Mouse (Mus musculus): ENCODE results near the gene Spata17.
"Not testable (repeated sequence)": the region's sequence is repeated elsewhere in the genome, so short reads cannot be mapped to it uniquely, and the experiment has no call there.

Gene Spata17

DNA sequence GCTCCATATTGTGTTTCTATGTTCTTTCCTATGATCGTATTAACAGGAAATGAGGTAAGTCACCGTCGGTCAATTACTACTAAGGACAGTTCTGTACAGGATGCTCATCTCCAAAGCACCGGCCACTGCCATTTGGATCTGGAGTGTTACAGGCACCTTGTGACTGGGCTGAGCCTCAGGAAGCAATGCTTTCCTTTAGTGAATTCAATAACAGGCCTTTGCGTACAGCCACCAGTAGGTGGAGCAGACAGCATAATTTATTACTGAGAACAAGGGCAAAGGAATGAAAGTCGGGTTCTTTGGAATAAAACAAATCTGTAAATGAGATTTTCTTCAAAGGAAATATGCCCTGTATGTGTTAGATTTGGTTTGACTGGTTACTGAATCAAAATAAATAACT is 77.8 kb downstream of the Spata17 start:
- Histone ChIP-seq H3K36me3 (ENCODE audit: control insufficient read depth, insufficient read depth, low read length, poor library complexity, severe bottlenecking) (no peaks in the 10 kb centered on the region), H3K27me3 (ENCODE audit: control insufficient read depth, insufficient read depth, low read length, poor library complexity, severe bottlenecking) (no peaks in the 10 kb centered on the region)
- DNase-seq (ENCODE audit: low read depth, low spot score) = peak; percentile 36

GRCm38 (mm10) chr1:187135887-187136286 is 79.4 kb downstream of the Spata17 start:
- DNase-seq (ENCODE audit: low read depth, low spot score) = no peak
- Histone ChIP-seq H3K36me3 (ENCODE audit: control insufficient read depth, insufficient read depth, low read length, poor library complexity, severe bottlenecking) (no peaks in the 10 kb centered on the region), H3K27me3 (ENCODE audit: control insufficient read depth, insufficient read depth, low read length, poor library complexity, severe bottlenecking) (no peaks in the 10 kb centered on the region)

- H3K27me3 ChIP-seq (ENCODE audit: control insufficient read depth, insufficient read depth, low read length, poor library complexity, severe bottlenecking) = no peaks in the 10 kb centered on the region
- no peak for DNase-seq (ENCODE audit: low read depth, low spot score)
- no peaks in the 10 kb centered on the region for H3K36me3 ChIP-seq (ENCODE audit: control insufficient read depth, insufficient read depth, low read length, poor library complexity, severe bottlenecking)
These were observed 81.4 kb downstream of the Spata17 start for GRCm38 (mm10) chr1:187133841-187134240.

GRCm38 (mm10) chr1:187132348-187132747 is 82.9 kb downstream of the Spata17 start:
- Histone ChIP-seq H3K36me3 (ENCODE audit: control insufficient read depth, insufficient read depth, low read length, poor library complexity, severe bottlenecking) (no peaks in the 10 kb centered on the region), H3K27me3 (ENCODE audit: control insufficient read depth, insufficient read depth, low read length, poor library complexity, severe bottlenecking) (no peaks in the 10 kb centered on the region)
- DNase-seq (ENCODE audit: low read depth, low spot score) = no peak

DNA sequence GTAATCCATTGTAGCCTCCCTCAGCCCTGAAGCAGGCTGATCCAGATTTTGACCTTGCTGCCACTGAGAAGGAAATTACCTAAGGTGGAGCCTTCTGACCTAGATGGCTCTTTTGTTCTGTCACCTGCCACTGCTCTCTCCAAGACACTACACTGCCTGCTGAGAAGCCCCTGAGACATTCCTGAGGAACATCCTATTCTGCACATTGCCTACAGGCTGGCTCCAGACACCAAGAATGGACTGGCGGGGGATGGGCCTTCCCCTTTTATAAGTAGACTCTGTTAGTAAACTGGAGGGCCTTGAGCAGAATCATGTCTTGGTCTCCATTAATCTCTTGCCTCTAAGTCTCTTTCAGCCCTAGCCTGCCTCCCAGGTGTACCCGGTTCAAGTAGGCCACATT is 87.7 kb downstream of the Spata17 start:
- H3K36me3 ChIP-seq (ENCODE audit: control insufficient read depth, insufficient read depth, low read length, poor library complexity, severe bottlenecking); DNase-seq (ENCODE audit: low read depth, low spot score); H3K27me3 ChIP-seq (ENCODE audit: control insufficient read depth, insufficient read depth, low read length, poor library complexity, severe bottlenecking): not testable (repeated sequence)

DNA sequence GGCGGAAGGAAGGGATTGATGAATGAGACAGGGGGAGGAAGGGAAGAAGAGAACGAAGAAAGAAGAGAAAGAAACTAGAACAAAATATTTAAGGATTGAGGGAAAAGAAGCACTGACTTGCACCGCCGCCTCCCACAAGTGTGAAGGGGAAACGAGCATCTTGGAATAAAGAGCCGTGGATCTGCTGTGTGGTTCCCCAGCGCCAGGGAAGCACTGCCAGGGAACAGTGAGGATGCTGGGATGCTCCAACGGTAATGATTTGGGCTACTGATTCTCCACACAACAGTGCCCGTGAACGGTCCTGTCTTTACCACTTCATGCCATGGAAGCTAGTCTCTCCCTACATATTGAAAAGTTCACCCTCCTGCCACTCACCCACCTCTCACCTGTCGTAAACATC is 89.5 kb downstream of the Spata17 start:
- H3K27me3 ChIP-seq (ENCODE audit: control insufficient read depth, insufficient read depth, low read length, poor library complexity, severe bottlenecking) = no peaks in the 10 kb centered on the region
- H3K36me3 ChIP-seq (ENCODE audit: control insufficient read depth, insufficient read depth, low read length, poor library complexity, severe bottlenecking) = no peaks in the 10 kb centered on the region
- no peak for DNase-seq (ENCODE audit: low read depth, low spot score)

GRCm38 (mm10) chr1:187124967-187125366 is 90.3 kb downstream of the Spata17 start:
- no peak for DNase-seq (ENCODE audit: low read depth, low spot score)
- no peaks in the 10 kb centered on the region for H3K27me3 ChIP-seq (ENCODE audit: control insufficient read depth, insufficient read depth, low read length, poor library complexity, severe bottlenecking)
- no peaks in the 10 kb centered on the region for H3K36me3 ChIP-seq (ENCODE audit: control insufficient read depth, insufficient read depth, low read length, poor library complexity, severe bottlenecking)

DNA sequence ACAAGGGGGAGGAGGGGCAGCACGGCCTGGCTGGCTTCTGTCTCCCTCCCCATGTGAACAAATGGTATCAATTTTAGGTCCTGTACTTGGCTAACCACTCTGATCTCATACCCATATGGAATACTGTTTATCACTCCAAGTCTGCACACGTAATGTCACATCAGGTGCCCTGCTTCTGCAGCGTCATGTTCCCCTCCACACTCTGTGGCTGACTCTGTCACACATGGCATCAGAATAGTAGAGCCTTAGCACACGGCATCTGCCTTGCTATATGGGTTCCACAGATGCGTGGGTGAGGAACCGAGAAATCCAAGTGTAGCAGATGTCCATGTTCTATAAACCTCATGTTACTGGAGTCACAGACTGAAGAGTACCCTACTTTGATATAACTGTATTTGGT is 96.0 kb downstream of the Spata17 start:
- Histone ChIP-seq H3K36me3 (ENCODE audit: control insufficient read depth, insufficient read depth, low read length, poor library complexity, severe bottlenecking) (no peaks in the 10 kb centered on the region), H3K27me3 (ENCODE audit: control insufficient read depth, insufficient read depth, low read length, poor library complexity, severe bottlenecking) (no peaks in the 10 kb centered on the region)
- DNase-seq (ENCODE audit: low read depth, low spot score) = no peak

GRCm38 (mm10) chr1:187118108-187118507 is 97.2 kb downstream of the Spata17 start:
- Histone ChIP-seq H3K27me3 (ENCODE audit: control insufficient read depth, insufficient read depth, low read length, poor library complexity, severe bottlenecking) (no peaks in the 10 kb centered on the region), H3K36me3 (ENCODE audit: control insufficient read depth, insufficient read depth, low read length, poor library complexity, severe bottlenecking) (no peaks in the 10 kb centered on the region)
- DNase-seq (ENCODE audit: low read depth, low spot score) = no peak

GRCm38 (mm10) chr1:187113716-187114115 is 101.5 kb downstream of the Spata17 start:
- no peak for DNase-seq (ENCODE audit: low read depth, low spot score)
- H3K36me3 ChIP-seq (ENCODE audit: control insufficient read depth, insufficient read depth, low read length, poor library complexity, severe bottlenecking) = no peaks in the 10 kb centered on the region
- no peaks in the 10 kb centered on the region for H3K27me3 ChIP-seq (ENCODE audit: control insufficient read depth, insufficient read depth, low read length, poor library complexity, severe bottlenecking)

GRCm38 (mm10) chr1:187102130-187102529 is 113.1 kb downstream of the Spata17 start:
- H3K36me3 ChIP-seq (ENCODE audit: control insufficient read depth, insufficient read depth, low read length, poor library complexity, severe bottlenecking) = no peaks in the 10 kb centered on the region
- no peaks in the 10 kb centered on the region for H3K27me3 ChIP-seq (ENCODE audit: control insufficient read depth, insufficient read depth, low read length, poor library complexity, severe bottlenecking)
- no peak for DNase-seq (ENCODE audit: low read depth, low spot score)

- H3K27me3 ChIP-seq (ENCODE audit: control insufficient read depth, insufficient read depth, low read length, poor library complexity, severe bottlenecking) = no peaks in the 10 kb centered on the region
- H3K36me3 ChIP-seq (ENCODE audit: control insufficient read depth, insufficient read depth, low read length, poor library complexity, severe bottlenecking) = no peaks in the 10 kb centered on the region
- no peak for DNase-seq (ENCODE audit: low read depth, low spot score)
These were observed 114.1 kb downstream of the Spata17 start for GRCm38 (mm10) chr1:187101202-187101601.

DNA sequence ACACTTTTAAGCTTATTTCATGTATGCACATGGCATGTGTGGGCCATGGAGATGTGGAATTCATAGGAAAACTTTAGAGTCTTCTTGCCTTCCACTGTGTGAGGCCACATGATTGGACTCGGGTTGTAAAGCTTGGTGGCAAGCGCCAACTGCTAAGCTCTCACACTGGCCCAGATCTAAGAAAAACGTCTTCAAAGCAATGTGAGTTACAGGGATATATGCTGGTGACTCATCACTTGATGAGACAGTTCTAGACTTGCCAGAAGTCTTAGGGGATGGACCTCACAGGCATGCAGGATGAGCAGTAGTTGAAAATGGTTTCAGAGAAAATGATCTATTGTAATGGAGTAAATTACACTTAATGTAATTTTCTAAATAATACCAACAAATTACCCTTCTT is 114.6 kb downstream of the Spata17 start:
- Histone ChIP-seq H3K36me3 (ENCODE audit: control insufficient read depth, insufficient read depth, low read length, poor library complexity, severe bottlenecking) (no peaks in the 10 kb centered on the region), H3K27me3 (ENCODE audit: control insufficient read depth, insufficient read depth, low read length, poor library complexity, severe bottlenecking) (no peaks in the 10 kb centered on the region)
- DNase-seq (ENCODE audit: low read depth, low spot score) = no peak

- Histone ChIP-seq H3K36me3 (ENCODE audit: control insufficient read depth, insufficient read depth, low read length, poor library complexity, severe bottlenecking) (no peaks in the 10 kb centered on the region), H3K27me3 (ENCODE audit: control insufficient read depth, insufficient read depth, low read length, poor library complexity, severe bottlenecking) (no peaks in the 10 kb centered on the region)
- DNase-seq (ENCODE audit: low read depth, low spot score) = no peak
These were observed 117.0 kb downstream of the Spata17 start for GRCm38 (mm10) chr1:187098285-187098684.

DNA sequence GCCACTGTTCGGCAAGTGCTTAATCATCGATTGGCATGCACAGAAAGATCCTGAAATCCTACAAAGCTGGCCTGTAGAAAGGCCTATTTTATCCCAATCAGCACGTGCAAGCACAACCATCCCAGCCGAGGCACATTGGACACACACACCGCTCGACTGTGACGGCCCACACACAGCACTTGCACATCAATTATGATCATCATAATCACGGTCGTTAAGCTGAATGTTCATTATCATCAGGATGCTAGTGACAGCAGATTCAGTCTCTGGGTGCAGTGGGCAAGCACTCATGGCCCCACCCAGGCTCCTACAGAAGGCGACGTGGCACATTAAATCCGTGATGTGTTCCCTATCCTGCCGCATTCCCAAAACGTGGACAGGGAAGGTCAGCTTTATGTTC is 122.7 kb downstream of the Spata17 start:
- no peak for DNase-seq (ENCODE audit: low read depth, low spot score)
- Histone ChIP-seq H3K36me3 (ENCODE audit: control insufficient read depth, insufficient read depth, low read length, poor library complexity, severe bottlenecking) (no peaks in the 10 kb centered on the region), H3K27me3 (ENCODE audit: control insufficient read depth, insufficient read depth, low read length, poor library complexity, severe bottlenecking) (no peaks in the 10 kb centered on the region)

DNA sequence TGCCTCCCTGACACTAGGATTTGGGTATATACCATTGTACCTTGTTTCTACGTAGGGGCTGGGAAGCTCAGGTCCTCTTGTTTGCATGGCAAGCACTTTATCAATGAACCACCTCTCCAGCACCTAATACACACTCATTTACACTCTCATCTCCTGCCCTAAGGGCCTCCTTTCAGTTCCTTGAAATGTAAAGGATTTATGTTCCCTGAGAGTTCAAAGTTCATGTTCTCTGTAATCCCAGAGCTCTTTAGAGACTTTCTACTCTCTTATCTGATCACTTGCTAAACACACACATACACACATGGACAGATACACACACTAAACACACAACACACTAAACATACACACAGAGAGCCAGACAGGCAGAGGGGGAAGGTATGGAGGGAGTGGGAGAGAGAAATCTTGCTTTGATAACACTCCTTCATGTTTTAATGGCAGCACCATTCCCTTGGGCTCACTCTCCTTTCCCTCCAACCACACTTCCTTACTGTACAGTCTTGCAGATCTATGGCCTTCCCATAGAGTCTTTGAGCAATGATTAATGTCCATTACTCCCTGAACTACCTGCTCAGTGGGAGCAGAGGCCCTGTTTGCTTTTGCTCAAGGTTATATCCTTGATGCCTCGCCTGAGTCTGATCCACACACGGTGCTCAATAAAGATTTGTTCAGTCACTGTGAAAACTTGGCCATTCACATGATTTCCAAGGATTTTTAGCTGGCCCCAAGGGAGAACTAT is 126.4 kb downstream of the Spata17 start:
- Histone ChIP-seq H3K36me3 (ENCODE audit: control insufficient read depth, insufficient read depth, low read length, poor library complexity, severe bottlenecking) (no peaks in the 10 kb centered on the region), H3K27me3 (ENCODE audit: control insufficient read depth, insufficient read depth, low read length, poor library complexity, severe bottlenecking) (no peaks in the 10 kb centered on the region; the same call in 1 of the 2 replicates)
- DNase-seq (ENCODE audit: low read depth, low spot score) = no peak

All from splenic B cell, adult 2 months (primary cell).